Mouse (Mus musculus) erythroid progenitor cell, adult 5-6 weeks (primary cell): Measurements from ENCODE around the gene Cdc27. TPM values are rescaled to one million over a fixed set of nuclear protein-coding genes. Genes with fewer than 3 reads are reported as not detected.
A peak's percentile ranks its signal among the peaks of the same experiment; 100 is the strongest.
"Not testable (repeated sequence)": the region's sequence is repeated elsewhere in the genome, so short reads cannot be mapped to it uniquely, and the experiment has no call there.

ENCODE experiments used
- ATAC-seq: replicated peaks from 2 replicates; pipeline ENCODE4 v1.8.0; 2016; ENCODE audit warnings: moderate number of reproducible peaks, mild to moderate bottlenecking, moderate TSS enrichment, inconsistent platforms; ENCODE audit not compliant: poor library complexity, low FRiP score, severe bottlenecking
- total RNA-seq, 2 experiments: library from RNA; stranded (forward) in 1 of 2; stranded (reverse) in 1 of 2; fragments of 150-400 nt in 1 of 2; fragments of 186-747, 209-891 nt in 1 of 2; gene quantifications; 2 replicates each; pipeline versions ENCODE4 v1.2.3 to v1.2.4; 2015 to 2017; ENCODE audit warnings: low replicate concordance in 2 of 2

Cdc27 gene
- total RNA-seq, 2 experiments from 2014 or later: 78.4 to 116 TPM

DNA sequence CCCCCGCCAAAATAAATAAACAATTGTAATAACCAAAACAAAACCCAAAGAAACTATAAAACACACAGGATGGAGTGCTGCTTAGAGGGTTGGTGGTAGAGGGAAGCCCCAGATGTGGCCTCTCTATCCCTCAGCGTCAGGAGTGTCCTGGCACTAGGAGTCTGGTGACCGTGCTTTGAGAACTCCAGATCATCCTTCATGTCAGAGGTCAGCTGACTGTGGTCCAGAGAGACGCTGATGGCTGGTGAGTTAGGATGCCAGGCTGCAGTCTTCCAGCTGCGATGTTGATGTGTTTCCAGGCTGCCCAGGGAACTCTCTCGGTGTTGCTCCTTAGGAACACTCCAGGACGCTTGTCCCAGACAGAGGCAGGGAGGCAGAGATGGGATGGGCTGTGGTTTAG lies 21.7 kb upstream of the Cdc27 start:
- no peak for ATAC-seq

- peak; percentile 78 for ATAC-seq
Measured at GRCm38 (mm10) chr11:104571373-104571772, 21.0 kb upstream of the Cdc27 start.

DNA sequence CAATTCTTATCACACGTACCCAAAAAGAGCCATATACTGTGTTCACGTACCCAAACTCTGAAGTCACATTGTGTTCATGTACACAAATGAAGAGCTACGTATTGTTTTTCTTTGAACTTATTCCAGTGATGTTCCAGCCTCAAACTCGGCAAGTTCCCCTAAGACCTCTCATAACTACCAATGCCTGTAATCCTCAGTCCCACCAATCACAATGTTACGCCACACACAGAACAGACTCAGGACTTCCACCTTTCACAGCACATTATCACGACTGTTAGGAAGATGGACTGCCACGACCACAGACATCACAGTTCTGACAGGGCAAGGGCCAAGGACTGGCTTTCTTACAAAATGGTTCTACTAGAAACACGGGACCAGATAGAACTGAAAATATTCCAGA lies 20.1 kb upstream of the Cdc27 start:
- ATAC-seq: not testable (repeated sequence)

DNA sequence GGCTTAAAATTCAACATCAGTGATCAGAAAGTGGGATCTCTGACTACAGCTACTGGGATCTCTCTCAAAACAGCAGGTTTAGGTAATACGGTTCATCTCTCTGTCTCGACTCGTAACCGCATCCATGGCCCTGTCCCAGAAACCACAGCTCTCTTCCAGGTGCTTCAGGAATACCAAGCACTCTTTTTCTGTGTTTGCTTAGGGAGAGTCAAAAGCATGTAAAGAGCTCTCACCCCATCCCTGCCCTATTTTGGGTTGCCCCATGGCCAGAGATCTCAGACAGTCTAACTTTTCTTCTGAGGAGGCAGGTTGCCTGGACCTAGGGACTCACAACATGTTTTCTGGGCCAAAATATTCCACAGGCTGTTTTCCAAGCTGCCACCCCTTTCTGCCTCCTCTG lies 17.9 kb upstream of the Cdc27 start:
- no peak for ATAC-seq

- no peak for ATAC-seq
Measured at GRCm38 (mm10) chr11:104567736-104568135, 17.3 kb upstream of the Cdc27 start.

GRCm38 (mm10) chr11:104566796-104567195 lies 16.4 kb upstream of the Cdc27 start:
- ATAC-seq: no peak

GRCm38 (mm10) chr11:104566097-104566496 lies 15.7 kb upstream of the Cdc27 start:
- no peak for ATAC-seq

DNA sequence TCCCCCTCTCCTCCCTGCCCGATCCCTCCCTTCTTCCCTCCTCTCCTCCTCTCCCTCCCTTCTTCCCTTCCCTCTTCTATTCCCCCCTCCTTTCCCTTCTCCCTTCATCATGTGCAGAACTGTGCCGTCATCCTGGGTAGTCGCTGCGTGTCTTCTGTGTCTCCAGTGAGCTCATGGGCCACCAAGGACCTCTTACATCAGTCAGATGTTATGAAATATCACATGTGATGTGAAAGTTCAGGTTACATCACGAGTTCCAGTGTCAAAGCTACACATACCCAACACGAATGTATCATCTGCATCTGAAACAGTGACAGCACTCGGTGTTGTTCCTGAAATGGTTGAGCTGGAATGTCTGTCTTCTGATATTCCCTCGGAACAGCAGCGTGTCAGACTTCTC lies 14.8 kb upstream of the Cdc27 start:
- no peak for ATAC-seq

DNA sequence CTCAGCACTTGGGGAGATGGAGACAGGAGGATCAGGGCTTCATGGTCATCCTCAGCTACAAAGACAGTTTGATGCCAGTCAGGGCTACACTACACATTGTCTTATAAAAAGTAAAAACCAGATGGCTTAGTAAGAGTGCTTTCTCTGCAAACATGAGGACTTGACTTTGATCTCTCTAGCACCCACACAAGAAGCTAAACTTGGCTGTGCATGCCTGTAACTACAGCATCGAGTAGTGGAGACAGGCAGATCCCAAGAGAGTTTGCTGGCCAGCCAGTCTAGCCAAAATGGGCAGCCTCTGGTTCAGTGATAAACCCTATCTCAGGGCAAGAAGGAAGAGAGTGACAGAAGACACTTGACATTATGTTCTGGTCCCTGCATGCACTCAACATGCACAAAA lies 13.1 kb upstream of the Cdc27 start:
- ATAC-seq: no peak

- no peak for ATAC-seq
Measured at GRCm38 (mm10) chr11:104560971-104561370, 10.6 kb upstream of the Cdc27 start.

DNA sequence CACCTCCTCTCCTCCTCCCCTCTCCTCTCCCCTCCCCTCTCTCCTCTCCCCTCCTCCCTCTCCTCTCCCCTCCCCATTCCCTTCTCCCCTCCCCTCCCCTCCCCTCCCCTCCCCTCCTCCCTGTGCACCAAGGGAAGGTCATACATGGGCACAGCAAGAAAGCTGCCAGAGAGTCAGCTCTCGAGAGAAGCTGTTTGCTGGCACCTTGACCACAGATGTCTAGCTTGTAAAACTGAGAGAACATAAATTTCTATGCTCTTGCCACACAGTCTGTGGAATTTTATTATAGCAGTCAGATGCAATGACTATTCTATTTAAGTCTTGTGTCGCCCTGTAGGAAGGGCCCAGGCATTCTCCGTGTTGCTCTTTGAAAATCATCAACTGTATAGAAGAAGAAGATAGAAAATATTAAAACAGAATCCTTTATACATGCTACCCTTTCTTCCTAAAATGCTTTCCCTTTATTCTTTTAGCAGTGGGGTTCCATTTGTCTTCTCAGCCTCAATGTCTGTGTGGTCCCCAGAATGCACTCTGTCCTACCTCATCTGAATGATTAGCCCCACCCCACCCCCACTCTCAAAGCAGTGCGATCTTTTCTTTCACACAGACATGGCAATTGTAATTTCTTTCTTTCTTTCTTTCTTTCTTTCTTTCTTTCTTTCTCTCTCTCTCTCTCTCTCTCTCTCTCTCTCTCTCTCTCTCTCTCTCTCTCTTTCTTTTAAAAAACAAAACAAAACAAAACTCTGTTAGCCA lies 8.4 kb upstream of the Cdc27 start:
- no peak for ATAC-seq

GRCm38 (mm10) chr11:104558065-104558464 lies 7.6 kb upstream of the Cdc27 start:
- ATAC-seq: no peak

GRCm38 (mm10) chr11:104549438-104550405 lies 698 bp downstream of the Cdc27 start:
- ATAC-seq: peak; percentile 71

DNA sequence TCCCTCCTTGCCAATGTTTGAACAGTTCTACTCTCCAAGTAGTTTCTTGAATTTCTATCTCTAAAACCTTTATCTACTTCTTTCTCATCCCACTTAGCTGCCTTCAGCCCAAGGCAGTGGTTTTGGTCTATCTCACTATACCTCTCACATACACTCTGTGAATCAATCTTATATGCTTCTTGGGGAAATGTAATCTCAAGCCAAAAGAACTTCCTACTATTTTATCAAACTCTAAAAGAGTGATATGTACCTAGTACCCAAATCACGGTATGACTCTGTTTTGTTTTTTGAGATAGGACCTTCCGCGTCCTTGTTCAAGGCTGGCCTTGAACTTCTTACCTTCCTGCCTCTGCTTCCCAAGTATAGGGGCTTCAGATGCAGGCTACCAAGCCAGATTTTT lies 2.9 kb downstream of the Cdc27 start:
- no peak for ATAC-seq

- no peak for ATAC-seq
Measured at GRCm38 (mm10) chr11:104544507-104544906, 5.9 kb downstream of the Cdc27 start.

- ATAC-seq: not testable (repeated sequence)
Measured at GRCm38 (mm10) chr11:104543337-104543736, 7.1 kb downstream of the Cdc27 start.

DNA sequence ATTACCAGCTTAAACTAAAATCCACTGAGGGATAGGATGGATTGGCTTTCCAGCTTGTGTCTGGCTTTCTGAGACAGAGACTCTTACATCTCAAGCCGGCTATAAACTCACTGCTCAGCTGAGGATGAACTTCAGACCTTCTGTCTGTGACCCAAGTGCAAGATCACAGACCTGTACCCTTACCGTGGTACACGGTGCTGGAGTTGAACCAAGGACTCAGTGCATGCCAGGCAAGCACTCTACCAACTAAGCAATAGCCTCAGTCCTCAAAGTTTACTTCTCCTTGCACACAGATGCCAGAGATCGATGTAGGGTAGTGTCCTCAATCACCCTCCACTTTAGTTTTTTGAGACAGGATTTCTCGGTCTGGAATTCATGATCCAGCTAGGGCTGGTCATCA lies 10.6 kb downstream of the Cdc27 start:
- no peak for ATAC-seq

DNA sequence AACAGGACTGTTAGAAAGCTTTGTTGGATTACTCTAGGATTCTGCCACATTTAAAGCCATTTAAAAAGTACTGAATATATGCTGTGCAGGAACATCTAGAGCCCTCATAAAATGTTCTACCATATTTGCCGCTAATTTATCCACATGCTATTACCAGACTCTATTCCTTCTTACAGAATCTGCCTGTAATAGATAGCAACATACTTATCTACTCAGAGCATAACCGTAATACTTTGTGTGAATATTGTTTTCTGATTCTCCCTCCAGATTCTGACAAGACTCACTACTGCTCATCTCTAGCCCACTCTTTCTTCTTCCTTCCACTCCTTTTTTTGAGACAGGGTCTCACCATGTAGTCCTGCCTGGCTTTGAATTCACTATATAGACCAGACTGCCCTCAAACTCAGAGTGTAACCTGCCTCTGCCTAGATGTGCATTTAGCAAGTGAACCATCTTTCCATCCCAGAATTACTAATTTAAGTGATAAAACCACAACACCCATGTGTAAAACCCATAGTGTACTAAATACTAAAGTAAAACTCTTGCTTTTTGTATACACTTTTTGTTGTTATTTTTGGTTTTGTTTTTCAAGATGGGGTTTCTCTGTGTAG lies 12.4 kb downstream of the Cdc27 start:
- ATAC-seq: 0 out of 2 replicates have a peak, but pooled peaks have one; percentile 54

GRCm38 (mm10) chr11:104536843-104537242 lies 13.6 kb downstream of the Cdc27 start:
- peak; percentile 16; the same call in 1 of the 2 replicates for ATAC-seq

- no peak for ATAC-seq
Measured at GRCm38 (mm10) chr11:104525935-104526334, 24.5 kb downstream of the Cdc27 start.
